Comparison of ENCODE assay signal across 8 mouse cellular contexts in the genomic region with DNA sequence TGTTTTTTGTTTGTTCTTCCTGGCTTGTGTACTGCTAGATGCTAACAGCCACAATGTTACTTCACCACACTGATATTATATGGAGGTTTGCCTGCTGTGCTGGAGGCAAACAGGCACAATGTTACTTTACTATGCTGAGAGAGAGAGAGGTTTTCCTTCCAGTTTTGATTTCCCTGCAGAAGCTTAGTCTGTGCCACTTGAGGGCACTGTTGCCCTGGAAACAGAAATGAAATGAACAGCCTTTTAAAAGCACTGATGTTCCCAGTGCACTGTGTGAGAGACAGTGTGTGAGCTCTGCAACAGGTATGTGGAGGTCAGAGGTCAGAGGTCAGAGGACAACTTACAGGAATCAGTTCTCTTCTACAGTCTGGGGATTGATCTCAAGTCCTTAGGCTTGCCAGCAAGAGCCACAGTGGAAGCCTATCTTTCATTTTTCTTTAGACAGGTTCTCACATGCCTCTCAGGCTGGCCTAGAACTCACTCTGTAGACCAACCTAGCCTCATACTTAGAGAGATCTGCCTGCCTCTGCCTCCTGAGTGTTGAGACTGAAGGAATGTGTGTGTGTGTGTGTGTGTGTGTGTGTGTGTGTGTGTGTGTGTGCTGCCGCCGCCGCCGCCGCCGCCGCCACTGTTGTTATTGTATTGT. TPM values are rescaled to one million over a fixed set of nuclear protein-coding genes. Genes with fewer than 3 reads are reported as not detected.
A peak's percentile ranks its signal among the peaks of the same experiment; 100 is the strongest.
DNase-seq lines count a peak whose midpoint lies in the region; ATAC-seq lines count a peak whose summit lies in the region.

No protein-coding gene starts in this region.

- no peaks in the 10 kb centered on the region for H3K9me3 ChIP-seq in liver, embryonic 12.5 days (replicated peaks)
- H3K9me3 ChIP-seq in forebrain, embryonic 10.5 days: no peaks in the 10 kb centered on the region
- no peaks in the 10 kb centered on the region for H3K9me3 ChIP-seq in hindbrain, embryonic 14.5 days (ENCODE audit: control insufficient read depth, low read length)

- no peak overlapping the region for H3K27ac ChIP-seq in liver, embryonic 12.5 days
- H3K27ac ChIP-seq in forebrain, embryonic 10.5 days: no peak overlapping the region
- H3K27ac ChIP-seq in hindbrain, embryonic 14.5 days: no peak overlapping the region

- no peak overlapping the region for H3K9ac ChIP-seq in liver, embryonic 12.5 days
- H3K9ac ChIP-seq in hindbrain, embryonic 14.5 days: no peak overlapping the region

- H3K4me2 ChIP-seq in liver, embryonic 12.5 days: no peak overlapping the region
- H3K4me2 ChIP-seq in hindbrain, embryonic 14.5 days (replicated peaks): no peak overlapping the region

- no peaks in the 10 kb centered on the region for H3K4me1 ChIP-seq in liver, embryonic 12.5 days
- H3K4me1 ChIP-seq in forebrain, embryonic 10.5 days: peaks cover 5% of the 10 kb centered on the region; the same call in 1 of the 2 replicates
- H3K4me1 ChIP-seq in hindbrain, embryonic 14.5 days (replicated peaks; ENCODE audit: control insufficient read depth, insufficient read depth, low read length): 0 out of 2 replicates have a peak, but pooled peaks cover 5% of the 10 kb centered on the region

- DNase-seq in liver: peak; percentile 23
- DNase-seq in brain, adult 2 months (ENCODE audit: low read depth, low spot score): peak; percentile 81
- peak; percentile 51 for DNase-seq in forebrain, embryonic 10.5 days (ENCODE audit: extremely low spot score, low spot score)
- peak; percentile 87 for DNase-seq in hindbrain, embryonic 14.5 days (ENCODE audit: low spot score)
- peak; percentile 13 for DNase-seq in left cerebral cortex, adult 11 months (ENCODE audit: low spot score)
- DNase-seq in skeletal muscle tissue, adult 2 months (ENCODE audit: low read depth, low spot score): peak; percentile 41

- no CpG with 5 or more reads among the region's 7 CpGs for WGBS in liver, embryonic 12.5 days (ENCODE audit: insufficient replicate concordance)
- 100% methylated on average over 6 of the region's 7 CpGs for WGBS in forebrain, embryonic 10.5 days
- WGBS in hindbrain, embryonic 14.5 days: 96% methylated on average over 7 of the region's 7 CpGs

- no peaks in the 10 kb centered on the region for H3K27me3 ChIP-seq in liver, embryonic 12.5 days (replicated peaks)
- H3K27me3 ChIP-seq in forebrain, embryonic 10.5 days (ENCODE audit: poor library complexity, severe bottlenecking): no peaks in the 10 kb centered on the region
- no peaks in the 10 kb centered on the region for H3K27me3 ChIP-seq in hindbrain, embryonic 14.5 days (ENCODE audit: control insufficient read depth, insufficient read depth, low read length)

- ATAC-seq in liver, embryonic 12.5 days: no peak
- peak; percentile 81 for ATAC-seq in hindbrain, embryonic 14.5 days (ENCODE audit: low FRiP score)
- ATAC-seq in megakaryocyte progenitor cell, adult 5-6 weeks (replicated peaks; ENCODE audit: poor library complexity): peak; percentile 93

- H3K36me3 ChIP-seq in liver, embryonic 12.5 days: no peaks in the 10 kb centered on the region
- no peaks in the 10 kb centered on the region for H3K36me3 ChIP-seq in forebrain, embryonic 10.5 days (replicated peaks)
- no peaks in the 10 kb centered on the region for H3K36me3 ChIP-seq in hindbrain, embryonic 14.5 days (replicated peaks; ENCODE audit: control insufficient read depth, insufficient read depth)

- no peak overlapping the region for H3K4me3 ChIP-seq in liver, embryonic 12.5 days
- no peak overlapping the region for H3K4me3 ChIP-seq in forebrain, embryonic 10.5 days
- no peak overlapping the region for H3K4me3 ChIP-seq in hindbrain, embryonic 14.5 days (replicated peaks; ENCODE audit: low read length)

RNA-seq across cellular contexts. Expression of gene Bdh2, which starts 9.4 kb away (rescaled TPM):
- 0.49 and 0.61 TPM in 2 replicates for polyA plus RNA-seq in liver, embryonic 12.5 days (2016; fragmentation: Nextera tagmentation; extraction: Ambion mirVana)
- 6.0 and 9.0 TPM in 2 replicates for polyA plus RNA-seq in forebrain, embryonic 10.5 days (2016; fragmentation: Nextera tagmentation; extraction: Ambion mirVana)
- polyA plus RNA-seq in hindbrain, embryonic 14.5 days (2014; fragmentation: Nextera tagmentation; extraction: Ambion mirVana): 4.6 and 5.5 TPM in 2 replicates
- 0.32 and 0.52 TPM in 2 replicates for total RNA-seq in megakaryocyte progenitor cell, adult 5-6 weeks (2015)
- total RNA-seq in megakaryocyte progenitor cell, adult 5-6 weeks (2017): 0.07 TPM in 1 of 2 replicates, not detected in the other

RNA-seq across cellular contexts. Expression of gene Slc9b2, which starts 17.1 kb away (rescaled TPM):
- polyA plus RNA-seq in liver, embryonic 12.5 days (2016; fragmentation: Nextera tagmentation; extraction: Ambion mirVana): 0.24 and 0.49 TPM in 2 replicates
- polyA plus RNA-seq in forebrain, embryonic 10.5 days (2016; fragmentation: Nextera tagmentation; extraction: Ambion mirVana): 5.6 and 7.2 TPM in 2 replicates
- 1.8 and 2.9 TPM in 2 replicates for polyA plus RNA-seq in hindbrain, embryonic 14.5 days (2014; fragmentation: Nextera tagmentation; extraction: Ambion mirVana)
- 0.17 TPM in 1 of 2 replicates, not detected in the other for total RNA-seq in megakaryocyte progenitor cell, adult 5-6 weeks (2015)
- total RNA-seq in megakaryocyte progenitor cell, adult 5-6 weeks (2017): 0.12 TPM in 1 of 2 replicates, not detected in the other

RNA-seq across cellular contexts. Expression of gene Slc9b1, which starts 57.5 kb away (rescaled TPM):
- polyA plus RNA-seq in liver, embryonic 12.5 days (2016; fragmentation: Nextera tagmentation; extraction: Ambion mirVana): 0.07 and 0.25 TPM in 2 replicates
- 0.34 and 0.38 TPM in 2 replicates for polyA plus RNA-seq in forebrain, embryonic 10.5 days (2016; fragmentation: Nextera tagmentation; extraction: Ambion mirVana)
- 0.16 and 0.37 TPM in 2 replicates for polyA plus RNA-seq in hindbrain, embryonic 14.5 days (2014; fragmentation: Nextera tagmentation; extraction: Ambion mirVana)
- not detected in 2 replicates for total RNA-seq in megakaryocyte progenitor cell, adult 5-6 weeks (2015)
- total RNA-seq in megakaryocyte progenitor cell, adult 5-6 weeks (2017): not detected in 2 replicates

Comparison
In these comparisons a context has a peak if more than half of its experiments do, and no peak if none do; other contexts are left out.
1. DNase-seq: peak in every context shown above with its lines; median percentile 87 in hindbrain, embryonic 14.5 days; 81 in brain, adult 2 months; 51 in forebrain, embryonic 10.5 days; 41 in skeletal muscle tissue, adult 2 months; 23 in liver; 13 in left cerebral cortex, adult 11 months.